Mouse (Mus musculus): ENCODE measurements around the gene Tmem239. TPM values are rescaled to one million over a fixed set of nuclear protein-coding genes. Genes with fewer than 3 reads are reported as not detected.

Gene Tmem239
- polyA plus RNA-seq, 1 experiment from 2014 or later, result not detected

- no peak overlapping the region for H3K27ac ChIP-seq
- peaks cover 11% of the 10 kb centered on the region; the same call in 1 of the 2 replicates for H3K27me3 ChIP-seq (ENCODE audit: poor library complexity, severe bottlenecking)
- 93% methylated on average over 26 of the region's 26 CpGs for WGBS
- no peak overlapping the region for H3K4me3 ChIP-seq
- H3K36me3 ChIP-seq (replicated peaks), result peaks cover 47% of the 10 kb centered on the region
- no peak for DNase-seq (ENCODE audit: extremely low spot score, low spot score)
- no peaks in the 10 kb centered on the region for H3K9me3 ChIP-seq
- peaks cover 34% of the 10 kb centered on the region for H3K4me1 ChIP-seq
Measured at GRCm38 (mm10) chr2:130421781-130422620, 15.7 kb downstream of the Tmem239 start.

- Histone ChIP-seq H3K27ac (peak overlapping the region; percentile 94), H3K4me3 (peak overlapping the region; percentile 69), H3K4me1 (peaks cover 34% of the 10 kb centered on the region), H3K36me3 (replicated peaks) (peaks cover 53% of the 10 kb centered on the region), H3K9me3 (no peaks in the 10 kb centered on the region), H3K27me3 (ENCODE audit: poor library complexity, severe bottlenecking) (peaks cover 11% of the 10 kb centered on the region; the same call in 1 of the 2 replicates)
- 17% methylated on average over 49 of the region's 49 CpGs for WGBS
- peak; percentile 83 for DNase-seq (ENCODE audit: extremely low spot score, low spot score)
Measured at GRCm38 (mm10) chr2:130423397-130424125, 17.3 kb downstream of the Tmem239 start.

GRCm38 (mm10) chr2:130424126-130424853 lies 18.0 kb downstream of the Tmem239 start, which contains the start of the genes Vps16 and Pced1a:
Gene Vps16, plus strand, starts transcription at chr2:130424339.
Gene Pced1a, minus strand, starts transcription at chr2:130424701.
- DNase-seq (ENCODE audit: extremely low spot score, low spot score), result peak; percentile 96
- Histone ChIP-seq H3K36me3 (replicated peaks) (peaks cover 48% of the 10 kb centered on the region), H3K4me3 (peak within 1 kb of the TSS; percentile 69), H3K27ac (peak within 1 kb of the TSS; percentile 94), H3K27me3 (ENCODE audit: poor library complexity, severe bottlenecking) (peaks cover 11% of the 10 kb centered on the region; the same call in 1 of the 2 replicates), H3K4me1 (peaks cover 34% of the 10 kb centered on the region), H3K9me3 (no peaks in the 10 kb centered on the region)
- WGBS, result under 1% methylated on average over 58 of the region's 58 CpGs

- Histone ChIP-seq H3K27me3 (ENCODE audit: poor library complexity, severe bottlenecking) (peaks cover 11% of the 10 kb centered on the region; the same call in 1 of the 2 replicates), H3K4me1 (peaks cover 34% of the 10 kb centered on the region), H3K27ac (peak overlapping the region; percentile 94), H3K36me3 (replicated peaks) (peaks cover 47% of the 10 kb centered on the region), H3K4me3 (peak overlapping the region; percentile 69), H3K9me3 (no peaks in the 10 kb centered on the region)
- DNase-seq (ENCODE audit: extremely low spot score, low spot score), result no peak
- 67% methylated on average over 5 of the region's 5 CpGs for WGBS
Measured at GRCm38 (mm10) chr2:130425112-130425511, 18.8 kb downstream of the Tmem239 start.

- no peaks in the 10 kb centered on the region for H3K9me3 ChIP-seq
- peaks cover 43% of the 10 kb centered on the region for H3K36me3 ChIP-seq (replicated peaks)
- H3K4me3 ChIP-seq, result no peak overlapping the region
- H3K4me1 ChIP-seq, result peaks cover 8% of the 10 kb centered on the region
- WGBS, result 70% methylated on average over 2 of the region's 2 CpGs
- H3K27ac ChIP-seq, result no peak overlapping the region
- no peak for DNase-seq (ENCODE audit: extremely low spot score, low spot score)
- no peaks in the 10 kb centered on the region for H3K27me3 ChIP-seq (ENCODE audit: poor library complexity, severe bottlenecking)
Measured at GRCm38 (mm10) chr2:130429851-130430250, 23.6 kb downstream of the Tmem239 start.

GRCm38 (mm10) chr2:130430484-130430883 lies 24.2 kb downstream of the Tmem239 start:
- no peak overlapping the region for H3K27ac ChIP-seq
- peaks cover 43% of the 10 kb centered on the region for H3K36me3 ChIP-seq (replicated peaks)
- no peaks in the 10 kb centered on the region for H3K9me3 ChIP-seq
- DNase-seq (ENCODE audit: extremely low spot score, low spot score), result no peak
- 88% methylated on average over 3 of the region's 3 CpGs for WGBS
- H3K4me1 ChIP-seq, result peaks cover 2% of the 10 kb centered on the region
- H3K4me3 ChIP-seq, result no peak overlapping the region
- H3K27me3 ChIP-seq (ENCODE audit: poor library complexity, severe bottlenecking), result no peaks in the 10 kb centered on the region

- H3K27ac ChIP-seq, result no peak overlapping the region
- H3K4me3 ChIP-seq, result no peak overlapping the region
- peaks cover 38% of the 10 kb centered on the region for H3K36me3 ChIP-seq (replicated peaks)
- WGBS, result 95% methylated on average over 3 of the region's 3 CpGs
- no peaks in the 10 kb centered on the region for H3K9me3 ChIP-seq
- no peak for DNase-seq (ENCODE audit: extremely low spot score, low spot score)
- no peaks in the 10 kb centered on the region for H3K27me3 ChIP-seq (ENCODE audit: poor library complexity, severe bottlenecking)
- no peaks in the 10 kb centered on the region for H3K4me1 ChIP-seq
Measured at GRCm38 (mm10) chr2:130432157-130432556, 25.9 kb downstream of the Tmem239 start.

- H3K27ac ChIP-seq, result no peak overlapping the region
- no peaks in the 10 kb centered on the region for H3K27me3 ChIP-seq (ENCODE audit: poor library complexity, severe bottlenecking)
- no peak overlapping the region for H3K4me3 ChIP-seq
- peaks cover 39% of the 10 kb centered on the region for H3K36me3 ChIP-seq (replicated peaks)
- no peak for DNase-seq (ENCODE audit: extremely low spot score, low spot score)
- H3K4me1 ChIP-seq, result no peaks in the 10 kb centered on the region
- H3K9me3 ChIP-seq, result no peaks in the 10 kb centered on the region
- WGBS, result 32% methylated on average over 4 of the region's 4 CpGs
Measured at GRCm38 (mm10) chr2:130433152-130433551, 26.9 kb downstream of the Tmem239 start.

GRCm38 (mm10) chr2:130436769-130437168 lies 30.5 kb downstream of the Tmem239 start:
- 94% methylated on average over 1 of the region's 1 CpGs for WGBS
- Histone ChIP-seq H3K4me3 (no peak overlapping the region), H3K4me1 (no peaks in the 10 kb centered on the region), H3K27me3 (ENCODE audit: poor library complexity, severe bottlenecking) (no peaks in the 10 kb centered on the region), H3K36me3 (replicated peaks) (peaks cover 55% of the 10 kb centered on the region), H3K9me3 (no peaks in the 10 kb centered on the region), H3K27ac (no peak overlapping the region)
- DNase-seq (ENCODE audit: extremely low spot score, low spot score), result no peak

GRCm38 (mm10) chr2:130438861-130439260 lies 32.6 kb downstream of the Tmem239 start:
- no peak overlapping the region for H3K4me3 ChIP-seq
- H3K27me3 ChIP-seq (ENCODE audit: poor library complexity, severe bottlenecking), result no peaks in the 10 kb centered on the region
- no peak overlapping the region for H3K27ac ChIP-seq
- H3K4me1 ChIP-seq, result no peaks in the 10 kb centered on the region
- no peaks in the 10 kb centered on the region for H3K9me3 ChIP-seq
- DNase-seq (ENCODE audit: extremely low spot score, low spot score), result no peak
- 92% methylated on average over 3 of the region's 3 CpGs for WGBS
- peaks cover 67% of the 10 kb centered on the region for H3K36me3 ChIP-seq (replicated peaks)

- H3K9me3 ChIP-seq, result no peaks in the 10 kb centered on the region
- 91% methylated on average over 4 of the region's 4 CpGs for WGBS
- H3K4me3 ChIP-seq, result no peak overlapping the region
- H3K27ac ChIP-seq, result no peak overlapping the region
- DNase-seq (ENCODE audit: extremely low spot score, low spot score), result no peak
- no peaks in the 10 kb centered on the region for H3K27me3 ChIP-seq (ENCODE audit: poor library complexity, severe bottlenecking)
- H3K4me1 ChIP-seq, result no peaks in the 10 kb centered on the region
- H3K36me3 ChIP-seq (replicated peaks), result peaks cover 78% of the 10 kb centered on the region
Measured at GRCm38 (mm10) chr2:130439840-130440480, 33.7 kb downstream of the Tmem239 start.

GRCm38 (mm10) chr2:130442162-130442561 lies 35.9 kb downstream of the Tmem239 start:
- H3K36me3 ChIP-seq (replicated peaks), result peaks cover 86% of the 10 kb centered on the region
- 0 out of 2 replicates have a peak, but pooled peaks cover 3% of the 10 kb centered on the region for H3K27me3 ChIP-seq (ENCODE audit: poor library complexity, severe bottlenecking)
- H3K27ac ChIP-seq, result no peak overlapping the region
- no peak for DNase-seq (ENCODE audit: extremely low spot score, low spot score)
- H3K4me3 ChIP-seq, result no peak overlapping the region
- H3K9me3 ChIP-seq, result no peaks in the 10 kb centered on the region
- H3K4me1 ChIP-seq, result no peaks in the 10 kb centered on the region
- 88% methylated on average over 10 of the region's 10 CpGs for WGBS

All from forebrain, embryonic 10.5 days (tissue).